Mouse (Mus musculus): ENCODE data around the gene Hsbp1.
"Not testable (repeated sequence)": the region's sequence is repeated elsewhere in the genome, so short reads cannot be mapped to it uniquely, and the experiment has no call there.

Gene Hsbp1

GRCm38 (mm10) chr8:119344190-119344856 lies at the start of gene Hsbp1:
TSS of gene Hsbp1 (plus strand) at chr8:119344488.
- DNase-seq (ENCODE audit: low spot score), result peak; percentile 92

GRCm38 (mm10) chr8:119295477-119295876 lies 48.8 kb upstream of the Hsbp1 start:
- no peak for DNase-seq (ENCODE audit: low spot score)

DNA sequence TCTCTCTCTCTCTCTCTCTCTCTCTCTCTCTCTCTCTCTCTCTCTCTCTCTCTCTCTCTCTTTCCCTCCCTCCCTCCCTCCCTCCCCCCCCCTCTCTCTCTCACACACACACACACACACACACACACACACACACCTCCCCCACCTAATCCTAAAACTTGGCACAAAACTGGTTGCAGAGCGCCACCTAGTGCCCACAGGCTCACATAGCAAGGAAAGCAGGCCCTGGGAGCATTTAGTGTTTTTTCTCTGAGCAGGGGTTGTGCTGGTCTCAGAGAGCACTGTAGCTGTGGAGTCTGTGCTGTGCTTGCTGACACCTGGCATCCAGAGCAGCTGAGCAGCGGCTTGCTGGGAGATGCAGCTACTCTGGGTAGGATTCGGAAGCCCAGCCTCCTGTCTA lies 46.5 kb upstream of the Hsbp1 start:
- DNase-seq (ENCODE audit: low spot score), result peak; percentile 18

- no peak for DNase-seq (ENCODE audit: low spot score)
Observed at GRCm38 (mm10) chr8:119300335-119300734, 44.0 kb upstream of the Hsbp1 start.

- no peak for DNase-seq (ENCODE audit: low spot score)
Observed at GRCm38 (mm10) chr8:119304196-119304595, 40.1 kb upstream of the Hsbp1 start.

DNA sequence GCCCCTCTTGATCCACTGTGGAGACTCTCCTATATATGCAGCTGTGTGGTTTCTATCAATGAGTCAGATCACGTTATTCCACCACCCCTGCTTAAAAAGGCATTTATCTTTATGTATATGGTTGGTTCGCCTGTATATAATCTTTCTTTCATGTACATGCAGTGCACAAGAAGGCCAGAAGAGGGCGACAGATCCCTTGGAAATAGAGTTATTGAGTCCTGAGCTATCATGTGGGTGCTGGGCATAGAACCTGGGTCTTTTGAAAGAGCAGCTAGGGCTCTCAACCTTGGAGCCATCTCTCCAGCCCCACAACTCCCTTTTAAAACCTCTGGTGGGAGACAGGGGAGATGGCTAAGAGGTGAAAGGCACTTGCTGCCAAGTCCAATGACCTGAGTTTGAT lies 32.9 kb upstream of the Hsbp1 start:
- no peak for DNase-seq (ENCODE audit: low spot score)

- DNase-seq (ENCODE audit: low spot score), result no peak
Observed at GRCm38 (mm10) chr8:119323215-119323614, 21.1 kb upstream of the Hsbp1 start.

DNA sequence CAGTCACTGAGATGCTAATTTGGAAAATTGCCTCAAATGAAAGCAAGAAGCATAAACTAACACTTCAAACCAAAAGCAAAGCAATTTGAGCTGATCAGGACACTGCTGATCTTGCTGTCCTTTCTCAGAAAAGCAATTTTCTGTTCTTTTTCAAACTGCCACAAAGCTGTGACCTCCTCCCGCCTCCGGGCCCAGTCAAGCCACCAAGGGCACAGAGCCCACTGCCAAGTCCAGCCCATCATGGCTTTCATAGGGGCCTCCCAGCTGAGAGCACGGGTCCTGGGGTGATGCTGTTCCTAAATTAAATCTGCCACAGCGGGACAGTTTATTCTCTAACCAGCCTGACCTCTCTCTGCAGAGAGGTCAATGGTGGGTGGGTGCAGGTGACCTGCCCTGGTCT lies 4.7 kb upstream of the Hsbp1 start:
- no peak for DNase-seq (ENCODE audit: low spot score)

DNA sequence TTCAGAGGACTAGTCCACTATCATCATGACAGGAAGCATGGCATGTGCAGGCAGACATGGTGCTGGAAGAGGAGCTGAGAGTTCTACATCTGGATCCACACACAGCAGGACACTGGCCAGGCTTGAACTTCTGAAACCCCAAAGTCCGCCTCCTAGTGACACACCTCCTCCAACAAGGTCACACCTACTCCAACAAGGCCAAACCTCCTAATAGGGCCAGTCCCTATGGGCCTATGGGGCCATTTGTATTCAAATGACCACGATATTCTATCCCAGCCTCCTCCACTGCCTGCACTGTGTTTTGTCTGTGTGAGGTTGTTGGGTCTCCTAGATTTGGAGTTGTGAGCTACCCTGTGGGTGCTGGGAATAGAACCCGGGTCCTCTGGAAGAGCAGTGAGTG lies 682 bp upstream of the Hsbp1 start:
- DNase-seq (ENCODE audit: low spot score), result no peak

GRCm38 (mm10) chr8:119345029-119345682 lies 868 bp downstream of the Hsbp1 start:
- DNase-seq (ENCODE audit: low spot score), result no peak

- no peak for DNase-seq (ENCODE audit: low spot score)
Observed at GRCm38 (mm10) chr8:119345683-119346075, 1.4 kb downstream of the Hsbp1 start.

GRCm38 (mm10) chr8:119351647-119352046 lies 7.4 kb downstream of the Hsbp1 start:
- DNase-seq (ENCODE audit: low spot score), result no peak

- no peak for DNase-seq (ENCODE audit: low spot score)
Observed at GRCm38 (mm10) chr8:119352977-119353658, 8.8 kb downstream of the Hsbp1 start.

DNA sequence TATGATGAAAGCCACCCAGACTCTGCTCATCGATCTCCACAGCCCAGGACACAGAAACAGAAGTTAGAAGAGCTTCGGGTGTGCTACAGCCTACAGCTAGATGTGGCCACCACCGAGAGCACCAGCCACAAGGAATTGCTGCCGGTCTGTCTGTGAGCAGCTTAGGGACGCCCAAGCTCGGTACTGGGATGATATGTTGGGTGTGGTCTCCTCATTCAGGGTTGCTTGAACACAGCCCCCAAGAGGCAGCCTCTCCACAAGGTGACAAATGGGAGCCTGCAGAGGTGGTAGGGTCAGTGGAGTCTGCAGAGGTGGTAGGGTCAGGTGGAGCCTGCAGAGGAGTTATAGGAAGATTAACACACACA lies 9.4 kb downstream of the Hsbp1 start:
- no peak for DNase-seq (ENCODE audit: low spot score)

GRCm38 (mm10) chr8:119356631-119357030 lies 12.3 kb downstream of the Hsbp1 start:
- not testable (repeated sequence) for DNase-seq (ENCODE audit: low spot score)

- DNase-seq (ENCODE audit: low spot score), result no peak
Observed at GRCm38 (mm10) chr8:119358175-119358574, 13.9 kb downstream of the Hsbp1 start.

DNA sequence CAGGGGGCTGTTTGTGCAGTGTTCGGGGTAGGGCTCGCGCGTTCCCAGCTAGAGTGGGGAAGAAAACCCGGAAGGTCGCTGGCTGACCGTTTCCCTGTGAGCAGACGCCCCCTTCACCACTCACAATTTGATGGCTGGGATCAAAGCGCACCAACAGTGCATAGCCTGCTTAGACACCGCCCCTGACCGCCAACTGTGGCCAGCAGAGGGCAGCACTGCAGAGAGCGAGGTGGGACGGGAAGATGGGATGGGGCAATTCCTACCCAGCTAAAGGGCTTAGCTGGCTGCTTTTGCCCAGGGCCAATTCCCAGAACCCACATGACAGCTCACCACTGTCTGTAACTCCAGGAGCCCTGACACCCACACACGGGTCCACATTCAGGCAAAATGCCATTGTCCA lies 14.5 kb downstream of the Hsbp1 start:
- peak; percentile 54 for DNase-seq (ENCODE audit: low spot score)

DNA sequence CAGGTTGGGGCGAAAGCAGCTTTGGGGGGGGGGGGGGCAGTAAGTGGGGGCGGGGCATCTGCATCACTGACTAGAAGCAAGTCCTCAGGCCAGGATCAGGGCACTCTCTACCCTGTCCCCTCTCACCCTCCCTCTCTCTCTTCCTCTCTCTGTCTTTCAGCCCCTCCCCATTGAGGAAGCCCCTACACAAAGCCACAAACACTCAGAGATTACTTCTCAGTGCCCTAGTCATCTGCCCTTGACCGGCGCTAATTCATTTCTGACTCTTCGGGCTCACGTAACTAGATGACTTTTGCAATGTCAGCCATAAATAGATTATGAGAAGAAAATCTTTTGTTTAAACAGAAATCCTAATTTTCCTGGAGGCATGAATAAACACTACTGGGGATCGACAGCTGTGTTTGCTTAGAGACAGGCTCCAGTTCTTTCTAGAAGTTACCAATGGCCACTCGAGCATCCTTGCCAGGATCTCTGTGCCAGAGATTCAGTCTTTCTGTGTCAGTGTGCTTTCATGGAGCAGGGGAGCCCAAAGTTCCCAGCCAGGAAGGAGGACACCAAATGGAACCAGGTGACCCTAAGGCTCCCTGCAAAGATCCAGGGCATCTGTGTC lies 16.5 kb downstream of the Hsbp1 start:
- DNase-seq (ENCODE audit: low spot score), result no peak

DNA sequence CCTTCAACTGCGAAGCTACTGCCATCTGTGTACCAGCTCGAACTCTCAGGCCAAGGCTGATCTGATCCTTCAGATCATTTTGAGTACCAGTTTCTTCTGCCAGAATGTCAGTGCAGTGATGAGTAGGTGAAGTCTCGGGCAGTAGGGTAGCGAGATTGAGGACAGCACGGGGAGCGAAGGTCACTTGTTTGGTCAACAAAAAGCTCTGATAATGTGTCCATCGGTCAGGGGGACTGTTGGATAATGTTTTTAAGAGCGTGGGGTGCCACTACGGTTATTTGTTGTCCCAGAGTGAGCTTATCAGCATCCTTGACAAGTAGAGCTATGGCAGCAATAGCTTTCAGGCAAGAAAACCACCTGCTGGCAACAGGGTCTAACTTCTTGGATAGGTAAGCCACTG lies 30.4 kb downstream of the Hsbp1 start:
- not testable (repeated sequence) for DNase-seq (ENCODE audit: low spot score)

DNA sequence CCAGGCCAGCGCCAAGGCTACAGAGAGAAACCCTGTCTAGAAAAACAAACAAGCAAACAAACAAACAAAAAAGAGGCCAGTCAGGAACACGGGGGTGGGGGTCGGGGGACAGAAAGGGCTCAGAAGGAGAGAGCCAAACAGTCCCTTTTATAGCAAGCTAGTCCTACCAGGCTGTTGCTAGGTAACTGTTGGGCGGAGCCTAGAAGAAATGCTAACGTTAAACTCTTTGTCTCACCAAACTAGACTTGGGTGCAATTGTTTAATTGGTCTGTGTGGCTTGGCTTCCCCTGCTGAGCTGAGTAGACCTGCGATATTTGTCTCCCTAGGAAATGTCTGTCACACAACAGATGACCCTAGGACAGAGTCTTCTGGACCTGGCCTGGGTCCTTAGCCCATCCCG lies 34.2 kb downstream of the Hsbp1 start:
- DNase-seq (ENCODE audit: low spot score), result no peak

DNA sequence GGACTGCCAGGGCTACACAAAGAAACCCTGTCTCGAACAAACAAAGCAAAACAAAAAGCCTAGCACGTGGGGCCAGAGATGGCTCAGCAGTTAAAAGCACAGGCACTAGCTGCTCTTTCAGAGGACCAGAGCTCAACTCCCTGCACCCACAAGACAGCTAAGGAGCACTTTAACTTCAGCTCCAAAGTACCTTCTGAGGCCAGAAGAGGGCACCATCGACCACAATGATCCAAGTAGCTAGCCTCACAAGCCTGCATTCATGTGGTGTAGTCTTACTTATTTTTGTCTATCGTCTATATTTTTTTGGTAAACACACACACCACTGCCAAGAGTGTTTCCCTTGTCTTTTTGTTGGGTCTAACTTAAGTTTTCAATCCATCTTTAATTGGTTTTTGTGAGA lies 36.3 kb downstream of the Hsbp1 start:
- DNase-seq (ENCODE audit: low spot score), result no peak

DNA sequence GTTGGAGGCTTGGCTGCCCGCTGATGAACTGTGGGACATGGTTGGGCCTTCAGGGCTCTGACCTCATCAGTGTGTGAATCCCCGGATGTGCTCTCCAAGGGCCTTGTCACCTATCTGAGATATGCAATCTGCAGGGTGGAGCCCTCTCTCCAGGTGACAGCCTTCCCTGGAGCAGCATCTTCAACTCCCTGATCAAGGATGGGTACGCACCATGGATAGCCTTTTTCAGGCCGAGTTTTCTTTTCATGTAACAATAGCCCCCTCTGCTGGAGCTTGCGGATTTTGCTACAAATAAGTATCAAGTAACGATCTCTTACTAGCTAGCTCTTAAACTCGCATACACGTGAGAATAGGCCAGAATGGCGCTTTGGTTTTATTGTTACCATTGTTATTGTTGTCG lies 40.2 kb downstream of the Hsbp1 start:
- DNase-seq (ENCODE audit: low spot score), result peak; percentile 67

- DNase-seq (ENCODE audit: low spot score), result no peak
Observed at GRCm38 (mm10) chr8:119385854-119386253, 41.6 kb downstream of the Hsbp1 start.
